Mouse (Mus musculus) erythroblast, embryonic 14.5 days (primary cell): ENCODE results near the gene Ddost. TPM values are rescaled to one million over a fixed set of nuclear protein-coding genes. Genes with fewer than 3 reads are reported as not detected.

Experiments
- H3K27me3 ChIP-seq: 2 replicates; pipeline ENCODE4 v1.6.1; 2012; ENCODE audit warnings: inconsistent platforms; ENCODE audit not compliant: control insufficient read depth
- H3K36me3 ChIP-seq: 2 replicates; pipeline ENCODE4 v1.6.1; 2012; ENCODE audit warnings: mild to moderate bottlenecking, inconsistent platforms; ENCODE audit not compliant: control insufficient read depth
- H3K4me1 ChIP-seq: 2 replicates; pipeline ENCODE4 v1.6.1; 2012; ENCODE audit warnings: inconsistent platforms; ENCODE audit not compliant: control insufficient read depth
- H3K4me3 ChIP-seq: replicated peaks from 2 replicates; pipeline ENCODE3; 2012; ENCODE audit warnings: moderate library complexity, mild to moderate bottlenecking, inconsistent platforms
- H3K9me3 ChIP-seq: 2 replicates; pipeline ENCODE4 v1.6.1; 2012; ENCODE audit warnings: low read length, inconsistent platforms, mixed read lengths; ENCODE audit not compliant: control insufficient read depth
- GATA1 ChIP-seq: IDR thresholded peaks from 2 replicates; pipeline ENCODE4 v1.6.1; 2012; ENCODE audit warnings: low read length, inconsistent platforms, mixed read lengths
- TAL1 ChIP-seq: IDR thresholded peaks from 3 replicates; pipeline ENCODE4 v1.6.1; 2012; ENCODE audit warnings: low read length, inconsistent platforms, mixed read lengths
- polyA plus RNA-seq: library from polyadenylated mRNA; stranded (reverse); fragments of >175 nt; gene quantifications from 2 replicates; pipeline ENCODE4 v1.2.3, GENCODE M21; 2012

Ddost gene
- polyA plus RNA-seq: 6.5 and 7.4 TPM in 2 replicates

DNA sequence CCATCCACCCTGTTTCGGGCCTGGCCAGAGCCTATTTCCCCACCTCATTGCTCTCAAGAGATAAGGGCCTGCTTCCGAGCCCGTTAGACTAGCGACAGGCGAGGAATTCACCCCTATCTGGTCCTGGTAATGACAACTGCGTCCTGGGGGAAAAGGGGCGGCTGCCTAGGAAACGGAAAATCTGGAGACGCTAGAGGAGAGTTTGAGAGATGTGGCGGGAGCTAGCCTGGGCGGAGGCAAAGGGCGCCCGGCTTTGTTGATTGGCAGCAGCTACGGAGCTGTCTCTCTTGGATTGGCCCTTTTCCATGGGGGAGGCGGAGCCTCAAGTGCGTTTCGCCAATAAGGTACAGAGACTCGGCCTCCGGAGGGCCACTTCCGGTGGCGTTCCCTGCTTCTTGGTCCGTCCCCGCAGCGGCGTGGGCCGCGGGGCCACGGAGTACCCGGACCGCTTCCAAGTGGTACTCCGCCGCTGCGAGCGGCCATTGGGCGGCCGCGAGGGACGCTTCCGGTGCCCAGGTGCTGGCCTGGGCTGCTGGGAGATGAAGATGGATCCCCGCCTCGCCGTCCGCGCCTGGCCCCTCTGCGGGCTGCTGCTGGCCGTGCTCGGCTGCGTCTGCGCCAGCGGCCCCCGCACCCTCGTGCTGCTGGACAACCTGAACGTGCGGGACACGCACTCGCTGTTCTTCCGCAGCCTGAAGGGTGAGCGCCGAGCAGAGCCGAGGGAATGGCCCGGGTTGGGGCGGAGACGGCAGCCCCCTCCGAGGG, at the start of gene Ddost:
Ddost (plus strand) TSS at position 391 of the 765 bp plus-strand sequence.
- Histone ChIP-seq H3K36me3 (peaks cover 32% of the 10 kb centered on the region), H3K9me3 (peaks cover 3% of the 10 kb centered on the region; the same call in 1 of the 2 replicates), H3K4me3 (peak within 1 kb of the TSS; percentile 92), H3K4me1 (peaks cover 41% of the 10 kb centered on the region), H3K27me3 (no peaks in the 10 kb centered on the region)
- no peak for TF ChIP-seq TAL1
- 0 out of 2 replicates have a peak, but pooled peaks have one; percentile 23 for TF ChIP-seq GATA1

GRCm38 (mm10) chr4:138257116-138257687, 47.3 kb upstream of the Ddost start:
- Histone ChIP-seq H3K4me1 (peaks cover 6% of the 10 kb centered on the region), H3K9me3 (no peaks in the 10 kb centered on the region), H3K4me3 (no peak overlapping the region), H3K36me3 (no peaks in the 10 kb centered on the region), H3K27me3 (peaks cover 62% of the 10 kb centered on the region)
- TF ChIP-seq GATA1 (no peak), TAL1 (no peak)

DNA sequence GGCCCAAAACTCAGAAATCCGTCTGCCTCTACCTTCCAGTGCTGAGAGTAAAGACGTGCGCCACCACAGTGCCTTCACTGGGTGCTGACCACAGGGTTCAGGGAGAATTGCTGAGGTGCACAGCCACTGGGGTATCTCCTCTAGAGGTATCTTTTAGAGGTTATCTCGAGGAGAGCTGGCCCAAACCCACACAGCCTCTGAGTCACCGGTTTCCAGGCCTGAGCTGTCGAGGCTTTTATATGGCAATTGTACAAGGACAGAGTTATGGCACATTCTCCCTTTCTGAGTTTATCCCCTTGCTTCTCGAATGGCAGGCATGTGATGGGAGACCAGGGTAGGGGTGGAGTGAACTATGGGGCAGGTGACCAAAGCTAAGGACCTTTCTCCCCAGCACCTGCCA, 45.9 kb upstream of the Ddost start:
- no peaks in the 10 kb centered on the region for H3K36me3 ChIP-seq
- H3K9me3 ChIP-seq: no peaks in the 10 kb centered on the region
- H3K4me1 ChIP-seq: peaks cover 15% of the 10 kb centered on the region
- H3K27me3 ChIP-seq: peaks cover 59% of the 10 kb centered on the region
- no peak overlapping the region for H3K4me3 ChIP-seq
- TF ChIP-seq TAL1 (no peak), GATA1 (no peak)

DNA sequence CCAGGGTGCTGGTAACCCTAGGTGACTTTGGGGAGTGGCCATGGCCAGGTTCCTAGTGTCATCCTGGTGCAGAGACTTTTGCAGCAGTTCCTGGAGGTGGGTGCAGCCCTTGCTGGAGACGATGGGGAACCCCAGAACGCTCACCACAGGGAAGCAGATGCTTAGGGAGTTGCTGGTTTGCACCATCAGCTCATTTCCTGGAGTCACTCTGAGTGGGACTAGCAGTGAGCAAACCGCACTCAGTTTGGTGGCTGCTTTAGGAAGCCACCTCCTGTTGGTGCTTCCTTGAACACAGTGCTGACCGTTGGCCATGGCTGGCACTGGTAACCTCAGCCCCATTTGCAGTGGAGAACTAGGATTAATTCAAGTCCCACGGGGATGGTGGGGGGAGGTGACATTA, 45.0 kb upstream of the Ddost start:
- Histone ChIP-seq H3K9me3 (no peaks in the 10 kb centered on the region), H3K4me1 (peaks cover 15% of the 10 kb centered on the region), H3K36me3 (no peaks in the 10 kb centered on the region), H3K27me3 (peaks cover 62% of the 10 kb centered on the region), H3K4me3 (no peak overlapping the region)
- TF ChIP-seq TAL1 (no peak), GATA1 (no peak)

- Histone ChIP-seq H3K4me1 (peaks cover 17% of the 10 kb centered on the region), H3K36me3 (no peaks in the 10 kb centered on the region), H3K4me3 (peak overlapping the region; percentile 69), H3K27me3 (peaks cover 46% of the 10 kb centered on the region), H3K9me3 (peaks cover 2% of the 10 kb centered on the region)
- no peak for TF ChIP-seq GATA1
- TF ChIP-seq TAL1: no peak
These were observed 42.5 kb upstream of the Ddost start for GRCm38 (mm10) chr4:138261843-138262681.

DNA sequence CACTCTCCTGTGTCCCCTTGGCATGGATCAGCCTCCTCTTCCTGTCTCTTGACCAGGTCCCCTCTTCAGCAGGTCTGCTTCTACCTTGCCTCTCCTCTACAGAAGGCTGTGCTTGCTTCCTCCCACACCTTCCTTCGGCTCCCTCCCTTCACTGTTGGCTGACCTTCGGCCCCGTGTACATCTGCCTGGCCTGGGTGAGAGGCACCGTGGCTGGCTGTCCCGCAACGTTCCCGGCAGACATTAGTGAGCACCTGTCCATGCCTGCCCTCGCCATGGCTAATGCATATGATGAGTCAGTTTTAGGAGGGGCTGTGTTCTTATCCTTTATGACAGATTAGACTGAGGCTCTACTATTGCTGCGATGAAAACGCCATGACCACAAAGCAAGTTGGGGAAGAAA, 36.7 kb upstream of the Ddost start:
- no peak for TF ChIP-seq GATA1
- no peak for TF ChIP-seq TAL1
- no peak overlapping the region for H3K4me3 ChIP-seq
- H3K36me3 ChIP-seq: no peaks in the 10 kb centered on the region
- H3K9me3 ChIP-seq: peaks cover 11% of the 10 kb centered on the region
- H3K4me1 ChIP-seq: peaks cover 4% of the 10 kb centered on the region
- H3K27me3 ChIP-seq: peaks cover 14% of the 10 kb centered on the region

- TF ChIP-seq GATA1 (no peak), TAL1 (no peak)
- no peaks in the 10 kb centered on the region; the same call in 1 of the 2 replicates for H3K4me1 ChIP-seq
- H3K36me3 ChIP-seq: no peaks in the 10 kb centered on the region
- peaks cover 6% of the 10 kb centered on the region for H3K9me3 ChIP-seq
- peaks cover 2% of the 10 kb centered on the region for H3K27me3 ChIP-seq
- H3K4me3 ChIP-seq: no peak overlapping the region
These were observed 32.2 kb upstream of the Ddost start for GRCm38 (mm10) chr4:138272011-138272997.

- no peaks in the 10 kb centered on the region; the same call in 1 of the 2 replicates for H3K27me3 ChIP-seq
- no peaks in the 10 kb centered on the region; the same call in 1 of the 2 replicates for H3K4me1 ChIP-seq
- no peaks in the 10 kb centered on the region for H3K36me3 ChIP-seq
- no peaks in the 10 kb centered on the region for H3K9me3 ChIP-seq
- no peak for TF ChIP-seq GATA1
- no peak for TF ChIP-seq TAL1
- H3K4me3 ChIP-seq: no peak overlapping the region
These were observed 26.2 kb upstream of the Ddost start for GRCm38 (mm10) chr4:138278346-138278745.
